Mouse (Mus musculus) cerebellum, adult 11 months (tissue): ENCODE results near the gene Wdr77.
"Not testable (repeated sequence)": the region's sequence is repeated elsewhere in the genome, so short reads cannot be mapped to it uniquely, and the experiment has no call there.

Experiments
- DNase-seq: peaks from one replicate; pipeline ENCODE4 v3.0.0; 2022

Wdr77 gene

GRCm38 (mm10) chr3:105957235-105957634 is 1.9 kb upstream of the Wdr77 start:
- DNase-seq = no peak

- DNase-seq = no peak
These were observed 965 bp upstream of the Wdr77 start for GRCm38 (mm10) chr3:105958204-105958603.

DNA sequence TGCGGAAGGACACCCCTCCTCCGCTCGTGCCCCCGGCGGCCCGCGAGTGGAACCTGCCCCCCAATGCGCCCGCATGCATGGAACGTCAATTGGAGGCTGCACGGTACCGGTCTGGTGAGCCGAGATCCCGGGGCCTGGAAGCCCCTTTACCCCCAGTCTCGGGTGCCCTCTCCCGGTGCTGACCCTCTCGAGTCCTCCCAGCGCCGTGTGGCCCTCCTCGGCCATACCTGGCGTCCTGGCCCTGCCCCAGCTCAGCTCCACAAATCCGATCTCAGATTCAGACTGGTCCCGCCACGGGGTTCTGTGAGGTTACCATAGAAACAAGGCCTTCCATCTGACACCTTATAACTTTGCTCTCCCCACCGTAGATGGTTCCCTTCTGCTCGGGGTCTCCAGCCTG is 416 bp downstream of the Wdr77 start:
- no peak for DNase-seq

DNA sequence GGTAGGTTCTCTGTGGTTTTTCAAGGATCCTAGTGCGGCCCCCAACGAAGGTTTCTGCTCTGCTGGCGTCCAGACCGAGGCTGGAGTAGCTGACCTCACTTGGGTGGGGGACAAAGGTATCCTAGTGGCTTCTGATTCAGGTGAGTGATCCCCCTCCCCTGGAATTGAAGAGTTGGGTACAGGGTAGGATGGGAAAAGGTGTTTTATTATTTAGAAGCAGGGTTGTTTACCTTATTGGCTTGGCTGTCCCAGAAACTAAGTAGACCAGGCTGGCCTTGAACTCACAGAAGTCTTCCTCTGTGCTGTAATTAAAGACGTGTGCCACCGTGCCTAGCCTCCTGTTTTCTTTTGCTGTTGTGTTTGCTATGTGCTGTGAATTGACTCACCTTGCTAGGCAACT is 830 bp downstream of the Wdr77 start, which contains the start of gene Atp5f1:
Gene Atp5f1 (minus strand): TSS at position 101 of the 400 bp plus-strand sequence.
- DNase-seq = no peak

GRCm38 (mm10) chr3:105960700-105961099 is 1.5 kb downstream of the Wdr77 start:
- no peak for DNase-seq

DNA sequence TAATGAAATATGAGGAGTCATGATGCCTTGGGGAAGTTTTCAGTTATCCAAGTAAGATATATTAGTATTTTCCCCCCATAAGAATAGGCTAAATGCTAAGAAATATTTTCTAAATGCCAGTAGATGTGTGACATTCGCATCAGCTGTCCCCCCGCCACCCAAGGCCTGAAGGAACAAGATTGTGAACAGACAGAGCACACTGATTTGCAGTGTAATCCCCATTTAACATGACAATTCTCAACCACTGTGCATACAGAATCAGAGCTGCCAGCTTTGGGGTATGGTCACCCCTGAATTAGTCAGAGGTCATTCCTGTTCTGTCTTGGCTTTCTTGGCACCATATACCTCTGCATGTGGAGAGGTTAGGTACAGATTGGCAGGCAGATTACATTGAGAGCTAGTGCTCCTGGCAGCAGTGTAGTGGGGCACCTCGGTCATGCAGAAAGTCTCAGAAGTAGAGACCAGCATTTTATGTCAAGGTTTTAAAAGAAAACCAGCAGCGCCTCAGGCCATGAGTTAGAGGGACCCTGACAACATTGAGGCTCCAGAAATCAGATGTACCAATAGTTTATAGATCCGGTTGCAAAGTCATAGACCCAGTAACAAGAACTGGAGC is 12.8 kb downstream of the Wdr77 start:
- DNase-seq = no peak

GRCm38 (mm10) chr3:105973411-105973810 is 14.2 kb downstream of the Wdr77 start, which contains the start of gene Ovgp1:
Gene Ovgp1 (plus strand): TSS chr3:105973711.
- no peak for DNase-seq

GRCm38 (mm10) chr3:105974174-105974573 is 15.0 kb downstream of the Wdr77 start:
- no peak for DNase-seq

- not testable (repeated sequence) for DNase-seq
These were observed 30.4 kb downstream of the Wdr77 start for GRCm38 (mm10) chr3:105989611-105990010.

GRCm38 (mm10) chr3:105991653-105992283 is 32.6 kb downstream of the Wdr77 start:
- peak; percentile 33 for DNase-seq

DNA sequence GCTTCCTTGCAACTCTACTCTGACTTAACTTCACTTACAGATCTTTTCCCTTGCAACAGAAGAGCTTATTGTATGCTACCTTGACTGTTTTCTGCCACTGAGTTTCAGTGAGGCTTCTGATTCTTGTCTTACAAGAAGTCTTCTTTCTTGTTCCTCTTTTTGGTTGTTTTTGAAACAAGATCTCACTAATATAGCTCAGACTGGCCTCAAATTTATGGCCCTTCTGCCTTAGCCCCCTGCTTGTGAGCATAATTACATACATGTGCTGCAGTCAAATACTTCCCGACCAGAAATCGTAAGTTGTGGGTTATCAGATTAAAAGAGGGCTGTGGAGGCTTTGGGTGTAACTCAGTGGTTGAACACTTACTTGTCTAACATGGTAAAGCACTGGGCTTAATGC is 35.6 kb downstream of the Wdr77 start:
- no peak for DNase-seq

- DNase-seq = no peak
These were observed 41.7 kb downstream of the Wdr77 start for GRCm38 (mm10) chr3:106000707-106001375.

DNA sequence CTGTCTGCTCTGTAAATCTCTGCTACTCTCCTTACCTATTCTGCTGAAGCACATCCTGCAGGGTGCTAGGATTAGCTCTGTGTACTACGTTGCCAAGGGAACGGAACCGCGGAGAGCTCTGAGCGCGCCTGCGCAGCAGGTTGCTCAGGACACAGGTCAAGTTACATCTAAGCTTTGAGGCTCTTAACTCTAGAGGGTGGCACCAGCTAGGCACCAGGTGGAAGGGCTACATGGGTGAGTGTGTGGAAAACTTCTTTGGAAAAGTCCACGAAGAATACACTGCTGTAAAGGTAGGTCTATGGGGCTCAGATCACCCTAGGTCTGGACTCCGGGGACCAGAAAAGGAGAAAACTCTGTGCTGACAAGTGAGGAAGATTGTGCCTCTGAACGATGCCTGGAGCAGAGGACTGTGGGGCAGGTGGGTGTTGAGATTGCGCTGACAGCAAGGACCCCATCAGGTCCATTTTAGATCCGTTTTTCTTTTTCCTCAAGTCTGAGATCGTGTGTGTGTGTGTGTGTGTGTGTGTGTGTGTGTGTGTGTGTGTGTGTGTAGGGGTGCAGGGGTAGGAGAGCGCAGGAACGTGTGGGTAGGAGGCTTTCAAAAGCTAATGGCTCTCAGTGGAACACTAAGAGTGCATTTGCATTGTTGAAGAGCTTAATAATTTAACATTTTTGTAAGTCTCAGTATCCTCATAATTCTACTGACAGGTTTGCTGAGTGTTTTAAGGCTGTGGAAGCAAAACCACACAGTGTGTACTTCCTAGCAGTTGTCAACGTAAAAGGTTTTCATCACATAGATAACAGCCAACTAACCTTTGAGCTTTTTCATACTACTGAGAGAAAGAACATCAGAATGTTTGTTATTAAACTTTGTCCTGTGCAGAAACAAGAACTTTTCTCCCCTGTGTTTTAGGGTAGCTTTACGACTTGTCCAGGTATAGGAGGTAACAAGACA is 42.5 kb downstream of the Wdr77 start:
- peak; percentile 15 for DNase-seq

DNA sequence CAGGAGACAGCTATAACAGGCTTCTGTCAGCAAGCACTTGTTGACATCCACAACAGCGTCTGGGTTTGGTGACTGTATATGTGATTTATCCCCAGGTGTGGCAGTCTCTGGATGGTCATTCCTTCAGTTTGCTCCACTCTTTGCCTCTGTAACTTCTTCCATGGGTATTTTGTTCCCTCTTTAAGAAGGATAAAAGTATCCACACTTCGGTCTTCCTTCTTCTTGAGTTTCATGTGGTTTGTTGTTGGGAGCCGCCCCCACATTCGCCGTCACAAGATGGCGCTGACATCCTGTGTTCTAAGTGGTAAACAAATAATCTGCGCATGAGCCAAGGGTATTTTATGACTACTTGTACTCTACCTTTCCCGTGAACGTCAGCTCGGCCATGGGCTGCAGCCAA is 44.2 kb downstream of the Wdr77 start:
- DNase-seq = not testable (repeated sequence)

DNA sequence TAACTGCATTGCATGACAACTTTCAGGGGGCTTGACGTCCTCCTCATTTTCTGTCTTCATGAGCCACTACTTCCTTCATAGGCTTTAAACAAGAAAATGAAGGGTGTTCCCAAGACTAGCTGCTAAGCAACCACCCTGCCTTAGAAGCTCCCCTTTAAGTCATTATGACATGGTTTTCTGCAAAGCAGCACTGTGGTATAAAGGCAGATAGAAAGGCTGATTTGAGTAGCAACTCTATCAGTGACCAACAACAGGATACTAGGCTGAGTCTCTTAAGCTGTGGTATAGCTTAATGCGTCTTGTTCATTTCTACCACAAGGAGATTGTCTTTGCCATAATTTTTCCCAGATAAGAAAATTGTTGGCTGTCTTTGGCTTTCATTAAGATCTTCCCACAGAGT is 55.4 kb downstream of the Wdr77 start, which contains the start of gene Pifo:
Gene Pifo (minus strand): TSS at position 101 of the 400 bp plus-strand sequence.
- no peak for DNase-seq
